Mouse (Mus musculus) liver, embryonic 15.5 days (tissue): ENCODE results near the gene Ptprg. TPM values are rescaled to one million over a fixed set of nuclear protein-coding genes. Genes with fewer than 3 reads are reported as not detected.
"Not testable (repeated sequence)": the region's sequence is repeated elsewhere in the genome, so short reads cannot be mapped to it uniquely, and the experiment has no call there.

Experiments used
- ATAC-seq: fragments of 200-750 bp; cut with Nextera tagmentation; 2 replicates; pipeline ENCODE4 v1.8.0; 2017; ENCODE audit warnings: moderate number of reproducible peaks, mild to moderate bottlenecking, moderate library complexity; ENCODE audit not compliant: insufficient read depth
- H3K27ac ChIP-seq: fragments of 300-500 bp; sonication (generic); replicated peaks from 2 replicates; pipeline ENCODE4 v1.5.1; 2015; ENCODE audit warnings: mild to moderate bottlenecking, inconsistent platforms
- H3K27me3 ChIP-seq: fragments of 300-500 bp; sonication (generic); 2 replicates; pipeline ENCODE4 v1.6.1; 2015; ENCODE audit warnings: mild to moderate bottlenecking, inconsistent platforms
- H3K36me3 ChIP-seq: fragments of 300-500 bp; sonication (generic); replicated peaks from 2 replicates; pipeline ENCODE4 v1.6.1; 2015; ENCODE audit warnings: moderate library complexity, mild to moderate bottlenecking, inconsistent platforms
- H3K4me1 ChIP-seq: fragments of 300-500 bp; sonication (generic); replicated peaks from 2 replicates; pipeline ENCODE4 v1.6.1; 2015; ENCODE audit warnings: inconsistent platforms
- H3K4me2 ChIP-seq: fragments of 300-500 bp; sonication (generic); 2 replicates; pipeline ENCODE4 v1.6.1; 2015; ENCODE audit warnings: moderate library complexity, mild to moderate bottlenecking, inconsistent platforms
- H3K4me3 ChIP-seq: fragments of 300-500 bp; sonication (generic); replicated peaks from 2 replicates; pipeline ENCODE4 v1.5.1; 2015; ENCODE audit warnings: mild to moderate bottlenecking, inconsistent platforms
- H3K9ac ChIP-seq: fragments of 300-500 bp; sonication (generic); 2 replicates; pipeline ENCODE4 v1.6.1; 2015; ENCODE audit warnings: moderate library complexity, mild to moderate bottlenecking, inconsistent platforms
- H3K9me3 ChIP-seq: fragments of 300-500 bp; sonication (generic); replicated peaks from 2 replicates; pipeline ENCODE4 v1.6.1; 2016; ENCODE audit warnings: inconsistent platforms
- WGBS: fragments of 180-500 bp; shearing (Covaris S2); methylation state at CpG from one replicate; pipeline ENCODE4 v1.1.7; 2015; ENCODE audit warnings: mixed read lengths; ENCODE audit not compliant: insufficient replicate concordance; 5-methylcytosine and 5-hydroxymethylcytosine counted together
- polyA plus RNA-seq: library from polyadenylated mRNA; unstranded; fragments of >200 nt; fragmentation: Nextera tagmentation; extraction: Ambion mirVana; gene quantifications from 2 replicates; pipeline ENCODE4 v1.2.1, GENCODE M21; 2015

The Ptprg gene
- polyA plus RNA-seq, 1 experiment from 2014 or later: 1.3 TPM

DNA sequence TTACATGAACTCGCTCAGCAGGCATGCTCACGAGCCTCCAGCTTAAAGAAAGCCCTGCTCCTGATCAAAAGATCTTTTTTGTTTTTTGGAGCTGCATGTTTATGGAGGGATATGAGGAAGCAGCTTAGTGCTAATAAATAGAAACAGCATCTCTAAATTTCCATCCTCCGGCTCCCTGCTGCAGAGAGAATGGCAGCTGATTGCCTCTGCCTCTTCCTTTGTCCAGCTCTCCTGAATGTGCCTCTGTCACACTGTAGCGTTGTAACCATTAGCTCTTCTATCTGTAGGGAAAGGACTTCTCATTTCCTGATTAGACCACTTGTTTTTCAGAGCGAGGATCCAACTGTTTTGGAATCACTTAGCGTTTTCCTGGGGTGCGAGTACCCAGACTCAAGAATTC is 382.4 kb downstream of the Ptprg start:
- Histone ChIP-seq H3K4me2 (no peak overlapping the region), H3K4me1 (no peaks in the 10 kb centered on the region), H3K27me3 (no peaks in the 10 kb centered on the region), H3K27ac (no peak overlapping the region), H3K9me3 (no peaks in the 10 kb centered on the region), H3K36me3 (no peaks in the 10 kb centered on the region), H3K4me3 (no peak overlapping the region), H3K9ac (no peak overlapping the region)
- no peak for ATAC-seq
- 59% methylated on average over 7 of the region's 7 CpGs for WGBS

DNA sequence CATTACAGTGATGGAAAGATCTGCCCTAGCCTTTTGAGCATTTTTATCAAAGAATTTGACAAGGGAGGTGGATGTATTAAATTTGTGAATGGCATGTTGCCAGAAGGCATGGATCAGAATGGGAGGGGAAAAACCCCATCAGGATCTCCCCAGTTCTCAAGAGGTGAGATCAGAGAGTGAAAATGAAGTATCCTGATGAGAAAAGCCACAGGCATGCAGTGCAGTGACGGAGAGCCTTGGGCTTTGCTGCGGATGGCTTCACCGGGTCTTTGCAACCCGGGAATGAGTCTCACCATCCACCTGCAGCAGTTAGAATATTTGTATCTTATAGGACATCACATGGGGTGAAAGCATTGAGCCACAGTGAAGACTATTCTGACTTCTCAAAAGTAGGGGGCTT is 385.6 kb downstream of the Ptprg start:
- no peaks in the 10 kb centered on the region for H3K36me3 ChIP-seq
- H3K4me1 ChIP-seq: no peaks in the 10 kb centered on the region
- no peak for ATAC-seq
- no peaks in the 10 kb centered on the region for H3K9me3 ChIP-seq
- no peak overlapping the region for H3K9ac ChIP-seq
- H3K4me3 ChIP-seq: no peak overlapping the region
- WGBS: 86% methylated on average over 4 of the region's 4 CpGs
- H3K27ac ChIP-seq: no peak overlapping the region
- H3K27me3 ChIP-seq: no peaks in the 10 kb centered on the region
- no peak overlapping the region for H3K4me2 ChIP-seq

- H3K4me3 ChIP-seq: no peak overlapping the region
- H3K27me3 ChIP-seq: no peaks in the 10 kb centered on the region
- H3K4me1 ChIP-seq: no peaks in the 10 kb centered on the region
- no peak overlapping the region for H3K4me2 ChIP-seq
- H3K36me3 ChIP-seq: no peaks in the 10 kb centered on the region
- ATAC-seq: no peak
- no peak overlapping the region for H3K9ac ChIP-seq
- 43% methylated on average over 5 of the region's 5 CpGs for WGBS
- H3K9me3 ChIP-seq: no peaks in the 10 kb centered on the region
- no peak overlapping the region for H3K27ac ChIP-seq
Measured at GRCm38 (mm10) chr14:11941989-11942514, 388.7 kb downstream of the Ptprg start.

GRCm38 (mm10) chr14:11950379-11950778 is 397.0 kb downstream of the Ptprg start:
- Histone ChIP-seq H3K4me2 (no peak overlapping the region), H3K27ac (no peak overlapping the region), H3K36me3 (no peaks in the 10 kb centered on the region), H3K9ac (no peak overlapping the region), H3K4me1 (no peaks in the 10 kb centered on the region), H3K27me3 (no peaks in the 10 kb centered on the region), H3K4me3 (no peak overlapping the region), H3K9me3 (no peaks in the 10 kb centered on the region)
- no peak for ATAC-seq
- 73% methylated on average over 6 of the region's 6 CpGs for WGBS

DNA sequence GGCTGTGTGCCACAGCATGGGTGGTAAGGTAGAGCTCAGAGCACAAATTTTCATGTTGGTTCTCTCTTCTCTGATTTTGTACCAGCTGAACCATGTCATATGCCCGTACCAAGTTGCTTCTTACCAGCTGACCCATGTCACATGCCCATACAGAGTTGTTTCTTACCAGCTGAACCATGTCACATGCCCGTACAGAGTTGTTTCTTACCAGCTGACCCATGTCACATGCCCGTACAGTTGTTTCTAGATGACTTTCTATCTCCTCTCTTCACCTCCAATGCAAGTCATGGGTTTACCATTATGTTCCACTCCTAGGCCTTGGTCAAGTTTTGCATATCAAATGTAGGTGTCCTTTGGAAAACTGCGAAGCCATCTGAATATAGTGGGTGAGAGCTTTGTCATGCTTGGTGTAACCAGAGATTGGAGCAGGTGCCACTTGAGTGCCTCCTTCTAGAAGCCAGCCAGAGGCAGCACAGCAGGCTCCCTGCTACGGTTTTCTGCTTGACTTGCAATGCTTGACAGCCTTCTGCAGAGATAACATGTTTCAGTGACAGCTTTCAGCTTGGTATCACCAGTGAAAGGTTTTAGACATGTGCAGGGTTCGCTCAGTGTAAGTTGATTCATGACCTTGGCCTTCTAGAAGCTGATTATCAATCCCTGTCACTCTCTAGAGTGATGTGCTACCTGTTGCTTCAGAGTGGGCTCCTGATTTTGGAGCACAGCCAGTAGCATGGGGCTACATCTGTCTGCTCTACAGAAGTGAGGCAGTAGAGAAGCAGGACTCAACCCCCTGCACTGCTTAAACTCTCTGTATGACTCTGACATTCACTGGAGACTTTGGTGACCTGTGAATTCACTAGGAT is 401.9 kb downstream of the Ptprg start:
- H3K36me3 ChIP-seq: no peaks in the 10 kb centered on the region
- 54% methylated on average over 6 of the region's 6 CpGs for WGBS

GRCm38 (mm10) chr14:11960269-11961121 is 407.2 kb downstream of the Ptprg start:
- Histone ChIP-seq H3K27me3 (no peaks in the 10 kb centered on the region), H3K27ac (no peak overlapping the region), H3K9me3 (no peaks in the 10 kb centered on the region), H3K36me3 (no peaks in the 10 kb centered on the region), H3K4me3 (no peak overlapping the region), H3K9ac (no peak overlapping the region), H3K4me1 (no peaks in the 10 kb centered on the region), H3K4me2 (no peak overlapping the region)
- ATAC-seq: no peak
- WGBS: 69% methylated on average over 15 of the region's 15 CpGs

More for the DNA sequence above, 401.9 kb downstream of the Ptprg start:
- no peak overlapping the region for H3K27ac ChIP-seq
- no peak overlapping the region for H3K9ac ChIP-seq
- no peaks in the 10 kb centered on the region for H3K27me3 ChIP-seq
- H3K4me1 ChIP-seq: no peaks in the 10 kb centered on the region
- no peaks in the 10 kb centered on the region for H3K9me3 ChIP-seq
- no peak for ATAC-seq
- H3K4me3 ChIP-seq: no peak overlapping the region
- no peak overlapping the region for H3K4me2 ChIP-seq

DNA sequence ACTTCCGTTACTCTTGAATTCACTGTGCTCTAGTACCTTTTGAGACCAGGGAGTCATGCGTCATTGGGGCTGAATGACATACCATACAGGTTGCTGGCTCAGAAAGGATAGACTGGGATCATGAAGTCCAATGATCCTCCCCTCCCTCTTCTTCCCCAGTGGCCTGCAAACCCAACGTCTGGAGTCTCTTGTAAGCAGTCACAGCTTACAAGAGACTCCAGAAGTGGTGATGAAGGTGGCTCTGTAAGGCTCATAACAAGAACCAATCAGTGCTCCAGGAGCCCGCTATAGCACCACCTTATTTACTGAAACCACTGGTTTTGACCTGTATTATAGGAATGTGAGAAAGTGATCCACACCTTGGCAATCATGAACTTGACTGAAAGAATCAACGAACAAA is 408.8 kb downstream of the Ptprg start:
- 60% methylated on average over 5 of the region's 5 CpGs for WGBS
- H3K4me3 ChIP-seq: no peak overlapping the region
- ATAC-seq: no peak
- no peak overlapping the region for H3K27ac ChIP-seq
- H3K9me3 ChIP-seq: no peaks in the 10 kb centered on the region
- no peaks in the 10 kb centered on the region for H3K4me1 ChIP-seq
- H3K36me3 ChIP-seq: no peaks in the 10 kb centered on the region
- no peak overlapping the region for H3K9ac ChIP-seq
- no peak overlapping the region for H3K4me2 ChIP-seq
- no peaks in the 10 kb centered on the region for H3K27me3 ChIP-seq

DNA sequence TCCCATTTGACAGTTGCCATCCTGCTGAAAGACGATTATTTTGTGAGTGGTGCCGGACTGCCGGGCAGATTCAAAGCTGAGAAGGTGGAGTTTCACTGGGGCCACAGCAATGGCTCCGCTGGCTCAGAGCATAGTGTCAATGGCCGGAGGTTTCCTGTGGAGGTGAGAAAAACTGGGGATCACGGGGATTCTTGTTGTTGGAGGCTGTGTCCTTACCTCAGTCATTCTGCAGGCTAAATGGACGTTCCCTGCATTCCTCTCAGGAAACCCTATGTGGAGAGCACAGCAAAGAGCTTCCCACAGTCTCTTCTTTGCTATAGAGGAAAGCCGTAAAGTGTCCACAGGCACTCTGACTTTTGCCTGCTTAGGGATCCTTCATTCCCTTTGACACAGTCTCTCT is 409.2 kb downstream of the Ptprg start:
- no peak overlapping the region for H3K27ac ChIP-seq
- ATAC-seq: no peak
- no peaks in the 10 kb centered on the region for H3K9me3 ChIP-seq
- H3K4me3 ChIP-seq: no peak overlapping the region
- H3K36me3 ChIP-seq: no peaks in the 10 kb centered on the region
- no peaks in the 10 kb centered on the region for H3K4me1 ChIP-seq
- WGBS: 62% methylated on average over 8 of the region's 8 CpGs
- H3K27me3 ChIP-seq: no peaks in the 10 kb centered on the region
- no peak overlapping the region for H3K4me2 ChIP-seq
- H3K9ac ChIP-seq: no peak overlapping the region

- Histone ChIP-seq H3K4me3 (no peak overlapping the region), H3K4me2 (no peak overlapping the region), H3K36me3 (no peaks in the 10 kb centered on the region), H3K4me1 (no peaks in the 10 kb centered on the region), H3K9me3 (no peaks in the 10 kb centered on the region), H3K27me3 (no peaks in the 10 kb centered on the region), H3K27ac (no peak overlapping the region), H3K9ac (no peak overlapping the region)
- no peak for ATAC-seq
- WGBS: 70% methylated on average over 10 of the region's 10 CpGs
Measured at GRCm38 (mm10) chr14:11963791-11964190, 410.5 kb downstream of the Ptprg start.

- not testable (repeated sequence) for H3K4me3 ChIP-seq, H3K4me1 ChIP-seq, H3K27ac ChIP-seq, H3K9ac ChIP-seq, H3K9me3 ChIP-seq, ATAC-seq, H3K36me3 ChIP-seq, H3K27me3 ChIP-seq, H3K4me2 ChIP-seq
- 25% methylated on average over 1 of the region's 1 CpGs for WGBS
Measured at GRCm38 (mm10) chr14:11964326-11964725, 411.0 kb downstream of the Ptprg start.

DNA sequence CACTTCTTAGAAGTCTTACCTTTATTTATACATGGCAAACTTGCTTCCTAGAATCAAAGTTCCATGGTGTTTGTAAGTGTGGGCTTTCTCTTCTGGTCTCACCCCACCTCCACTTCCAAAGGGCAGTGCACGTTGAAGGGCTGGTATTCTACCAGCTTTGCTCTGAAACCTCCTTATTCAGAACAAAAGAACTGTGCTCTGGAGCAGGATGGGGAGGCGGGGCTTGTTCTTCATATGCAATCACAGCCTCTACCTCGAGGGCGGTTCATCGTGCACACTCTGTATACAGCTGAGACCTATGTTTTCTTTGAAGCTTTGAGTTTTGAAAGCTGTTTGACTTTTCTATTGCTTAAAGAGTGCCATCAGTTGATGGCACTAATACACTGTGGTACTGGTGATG is 412.5 kb downstream of the Ptprg start:
- H3K4me3 ChIP-seq: no peak overlapping the region
- H3K27me3 ChIP-seq: no peaks in the 10 kb centered on the region
- no peak overlapping the region for H3K9ac ChIP-seq
- no peak overlapping the region for H3K4me2 ChIP-seq
- WGBS: 44% methylated on average over 5 of the region's 5 CpGs
- ATAC-seq: no peak
- no peak overlapping the region for H3K27ac ChIP-seq
- no peaks in the 10 kb centered on the region for H3K36me3 ChIP-seq
- H3K4me1 ChIP-seq: no peaks in the 10 kb centered on the region
- no peaks in the 10 kb centered on the region for H3K9me3 ChIP-seq
